8 mouse cellular contexts compared by ENCODE assay signal in the genomic region with DNA sequence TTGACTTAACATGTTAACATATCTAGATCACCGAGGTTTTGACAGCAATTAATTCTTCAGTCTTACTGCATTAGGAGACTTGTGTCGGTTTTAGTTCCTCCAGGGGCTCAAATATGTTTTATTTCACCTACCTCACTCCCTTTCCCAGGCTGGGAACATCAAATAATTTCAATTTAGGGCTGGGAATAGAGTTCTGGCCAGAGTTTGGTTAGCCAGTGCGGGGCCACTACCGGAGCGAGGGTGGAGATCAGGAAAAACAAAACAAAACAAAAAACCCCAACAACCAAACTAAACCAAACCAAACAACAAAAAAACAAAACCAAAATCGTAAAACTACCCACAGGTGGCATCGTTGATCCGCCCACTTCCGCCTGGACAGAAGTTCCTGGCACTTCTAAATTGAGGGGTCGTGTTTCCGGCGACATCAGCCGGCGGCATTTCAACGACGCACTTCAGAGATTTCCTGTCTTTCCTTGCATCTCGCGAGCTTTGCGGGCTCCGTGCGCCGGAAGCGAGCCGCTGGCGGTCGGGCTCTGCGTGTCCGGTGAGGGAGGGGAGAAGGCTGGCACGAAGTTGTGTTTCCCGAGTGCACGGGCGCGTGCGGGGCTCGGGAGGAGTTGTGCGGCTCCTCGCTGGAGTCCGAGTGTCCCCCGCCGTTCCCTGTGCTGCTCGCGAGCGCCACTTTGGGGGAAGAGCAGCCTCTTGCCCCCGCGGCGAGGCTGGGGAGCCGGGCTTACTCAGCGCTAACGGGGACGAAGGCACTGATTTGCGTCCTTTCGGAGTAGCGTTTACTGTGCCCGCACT. TPM values are rescaled to one million over a fixed set of nuclear protein-coding genes. Genes with fewer than 3 reads are reported as not detected.
DNase-seq lines count a peak whose midpoint lies in the region; ATAC-seq and TF ChIP-seq lines count a peak whose summit lies in the region.

A gene (plus strand): TSS at position 437 of the 804 bp plus-strand sequence.

- under 1% methylated on average over 54 of the region's 54 CpGs for WGBS in cerebellum, adult 2 months
- under 1% methylated on average over 54 of the region's 54 CpGs for WGBS in forebrain, postnatal 0 days
- 2% methylated on average over 54 of the region's 54 CpGs for WGBS in lung, embryonic 15.5 days

- H3K9me3 ChIP-seq in MEL (replicated peaks; ENCODE audit: insufficient read depth, low read length), result no peaks in the 10 kb centered on the region
- no peaks in the 10 kb centered on the region for H3K9me3 ChIP-seq in forebrain, postnatal 0 days (ENCODE audit: low read length)
- no peaks in the 10 kb centered on the region for H3K9me3 ChIP-seq in lung, embryonic 15.5 days

- no peaks in the 10 kb centered on the region; a peak in 1 of 4 replicates for H3K27me3 ChIP-seq in MEL (ENCODE audit: control insufficient read depth in 1 of 2, insufficient read depth in 2 of 2, low read length in 2 of 2)
- no peaks in the 10 kb centered on the region for H3K27me3 ChIP-seq in cerebellum, adult 2 months (ENCODE audit: control insufficient read depth, insufficient read depth, low read length)
- no peaks in the 10 kb centered on the region for H3K27me3 ChIP-seq in forebrain, postnatal 0 days (ENCODE audit: insufficient read depth, low read length)
- no peaks in the 10 kb centered on the region for H3K27me3 ChIP-seq in lung, embryonic 15.5 days

- DNase-seq in MEL (ENCODE audit: low read depth, low spot score), result peak; percentile 97
- peak; percentile 92 for DNase-seq in cerebellum, adult 2 months
- peak; percentile 96 for DNase-seq in forebrain, postnatal 0 days
- peak; percentile 93 for DNase-seq in heart, postnatal 4 days
- DNase-seq in layer of hippocampus, adult 8-10 months (ENCODE audit: low spot score in 2 of 2), result peak; percentile 84 to 90
- DNase-seq in ovary, adult 18-20 months (ENCODE audit: low spot score), result peak; percentile 88
- DNase-seq in thymus, postnatal 0 days (ENCODE audit: low spot score), result peak; percentile 97

- TF ChIP-seq RAD21 in MEL (IDR thresholded peaks at IDR 0.05; ENCODE audit: low read depth, low read length), result no peak

- TF ChIP-seq CTCF in MEL (IDR thresholded peaks at IDR 0.05 in 2 of 3, conservative IDR thresholded peaks at IDR 0.05 in 1 of 3; ENCODE audit: control insufficient read depth in 1 of 3, insufficient read depth in 1 of 3, low read depth in 2 of 3, low read length in 3 of 3, poor library complexity in 1 of 3, severe bottlenecking in 1 of 3), result no peak
- TF ChIP-seq CTCF in cerebellum, adult 2 months (IDR thresholded peaks at IDR 0.05; ENCODE audit: borderline replicate concordance, insufficient read depth, low read depth, low read length), result no peak
- TF ChIP-seq CTCF in forebrain, postnatal 0 days (IDR thresholded peaks at IDR 0.05; ENCODE audit: low read depth), result peak; percentile 40; the same call in 1 of the 2 replicates

- TF ChIP-seq POLR2A in MEL (IDR thresholded peaks at IDR 0.05; ENCODE audit: control insufficient read depth in 1 of 2, insufficient read depth in 1 of 2, low read depth in 1 of 2, low read length in 2 of 2, poor library complexity in 1 of 2), result peak; percentile 93 to 96
- TF ChIP-seq POLR2A in cerebellum, adult 2 months (IDR thresholded peaks at IDR 0.05; ENCODE audit: borderline replicate concordance, insufficient read depth, low read length), result peak; percentile 90

- TF ChIP-seq EP300 in MEL (IDR thresholded peaks at IDR 0.05; ENCODE audit: low read depth in 1 of 2, low read length in 2 of 2), result no peak

- H3K27ac ChIP-seq in MEL (ENCODE audit: control insufficient read depth, low read depth, low read length), result peak within 1 kb of the TSS; percentile 69
- peak within 1 kb of the TSS; percentile 67 for H3K27ac ChIP-seq in cerebellum, adult 2 months (ENCODE audit: insufficient read depth, low read length)
- H3K27ac ChIP-seq in forebrain, postnatal 0 days (ENCODE audit: low read depth, low read length), result peak within 1 kb of the TSS; percentile 94
- peak within 1 kb of the TSS; percentile 95 for H3K27ac ChIP-seq in lung, embryonic 15.5 days

- ATAC-seq in forebrain, postnatal 0 days, result peak; percentile 99
- peak; percentile 94 for ATAC-seq in lung, embryonic 15.5 days (ENCODE audit: borderline replicate concordance, extremely low read depth, low FRiP score, low TSS enrichment)

- H3K36me3 ChIP-seq in MEL (ENCODE audit: control insufficient read depth in 1 of 2, insufficient read depth in 2 of 2, low read length in 2 of 2), result peaks cover 0 to 6% of the 10 kb centered on the region in 2 experiments; a peak in 3 of 4 replicates
- peaks cover 16% of the 10 kb centered on the region for H3K36me3 ChIP-seq in forebrain, postnatal 0 days (ENCODE audit: insufficient read depth)
- H3K36me3 ChIP-seq in lung, embryonic 15.5 days, result peaks cover 29% of the 10 kb centered on the region

- H3K9ac ChIP-seq in MEL (ENCODE audit: control insufficient read depth, low read depth, low read length, poor library complexity, severe bottlenecking), result peak within 1 kb of the TSS; percentile 86
- peak within 1 kb of the TSS; percentile 88 for H3K9ac ChIP-seq in forebrain, postnatal 0 days
- peak within 1 kb of the TSS; percentile 85 for H3K9ac ChIP-seq in lung, embryonic 15.5 days

- peak within 1 kb of the TSS; percentile 61 to 81 for H3K4me3 ChIP-seq in MEL (ENCODE audit: control insufficient read depth in 1 of 2, insufficient read depth in 1 of 2, low read depth in 2 of 2, low read length in 2 of 2)
- H3K4me3 ChIP-seq in cerebellum, adult 2 months (replicated peaks; ENCODE audit: insufficient read depth, low read depth, low read length), result peak within 1 kb of the TSS; percentile 62
- H3K4me3 ChIP-seq in forebrain, postnatal 0 days (ENCODE audit: low read depth, low read length), result peak within 1 kb of the TSS; percentile 84
- peak within 1 kb of the TSS; percentile 69 for H3K4me3 ChIP-seq in lung, embryonic 15.5 days

- peaks cover 0 to 10% of the 10 kb centered on the region in 2 experiments; a peak in 2 of 4 replicates for H3K4me1 ChIP-seq in MEL (ENCODE audit: control insufficient read depth in 1 of 2, insufficient read depth in 2 of 2, low read length in 2 of 2)
- H3K4me1 ChIP-seq in cerebellum, adult 2 months (ENCODE audit: control insufficient read depth, insufficient read depth, low read length), result no peaks in the 10 kb centered on the region; the same call in 1 of the 2 replicates
- H3K4me1 ChIP-seq in forebrain, postnatal 0 days (ENCODE audit: insufficient read depth), result peaks cover 5% of the 10 kb centered on the region; the same call in 1 of the 2 replicates
- peaks cover 4% of the 10 kb centered on the region for H3K4me1 ChIP-seq in lung, embryonic 15.5 days

- peaks cover 11% of the 10 kb centered on the region for H3K79me2 ChIP-seq in MEL (ENCODE audit: control insufficient read depth, insufficient read depth, low read length, poor library complexity)

- peak within 1 kb of the TSS; percentile 63 for H3K4me2 ChIP-seq in forebrain, postnatal 0 days (ENCODE audit: low read depth)
- H3K4me2 ChIP-seq in lung, embryonic 15.5 days, result peak within 1 kb of the TSS; percentile 71

TF ChIP-seq in MEL, 35 proteins besides CTCF, POLR2A, EP300 and RAD21 (continues in another document):
- TF ChIP-seq MAZ (IDR thresholded peaks at IDR 0.05; ENCODE audit: low read depth, low read length), result no peak
- TF ChIP-seq MYC (IDR thresholded peaks at IDR 0.05; ENCODE audit: low read depth, low read length), result peak; percentile 57; the same call in 1 of the 2 replicates
- peak; percentile 97 for TF ChIP-seq HCFC1 (IDR thresholded peaks at IDR 0.05; ENCODE audit: low read depth, low read length)
- TF ChIP-seq E2F4 (IDR thresholded peaks at IDR 0.05; ENCODE audit: borderline replicate concordance, low read depth, low read length), result no peak
- TF ChIP-seq TAL1 (IDR thresholded peaks at IDR 0.05; ENCODE audit: low read length), result no peak
- TF ChIP-seq CHD2 (IDR thresholded peaks at IDR 0.05; ENCODE audit: low read length), result peak; percentile 100
- no peak for TF ChIP-seq UBTF (IDR thresholded peaks at IDR 0.05; ENCODE audit: borderline replicate concordance, insufficient read depth, low read depth, low read length)
- peak; percentile 74 for TF ChIP-seq ZKSCAN1 (IDR thresholded peaks at IDR 0.05; ENCODE audit: low read depth, low read length)
- no peak for TF ChIP-seq SMC3 (IDR thresholded peaks at IDR 0.05; ENCODE audit: low read depth, low read length)
- no peak for TF ChIP-seq USF2 (IDR thresholded peaks at IDR 0.05; ENCODE audit: borderline replicate concordance in 1 of 2, insufficient read depth in 1 of 2, low read depth in 1 of 2, low read length in 2 of 2)
- TF ChIP-seq NRF1 (IDR thresholded peaks at IDR 0.05; ENCODE audit: insufficient read depth, low read depth, low read length, poor library complexity, severe bottlenecking), result no peak
- peak; percentile 72 for TF ChIP-seq ZMIZ1 (IDR thresholded peaks at IDR 0.05; ENCODE audit: low read depth, low read length)
- no peak for TF ChIP-seq POLR2AphosphoS5 (IDR thresholded peaks at IDR 0.05; ENCODE audit: borderline replicate concordance, low read depth, low read length)
- TF ChIP-seq RCOR1 (IDR thresholded peaks at IDR 0.05; ENCODE audit: low read depth, low read length), result 0 out of 2 replicates have a peak, but pooled peaks have one; percentile 5
- peak; percentile 74 for TF ChIP-seq KAT2A (conservative IDR thresholded peaks at IDR 0.05; ENCODE audit: low read depth, low read length)
- no peak for TF ChIP-seq ZC3H11A (IDR thresholded peaks at IDR 0.05; ENCODE audit: low read depth, low read length)
- no peak for TF ChIP-seq JUND (IDR thresholded peaks at IDR 0.05; ENCODE audit: low read depth, low read length)
- peak; percentile 87 for TF ChIP-seq TBP (IDR thresholded peaks at IDR 0.05; ENCODE audit: low read depth, low read length)
- peak; percentile 93 for TF ChIP-seq SIN3A (IDR thresholded peaks at IDR 0.05; ENCODE audit: low read length)
- no peak for TF ChIP-seq ZNF384 (IDR thresholded peaks at IDR 0.05; ENCODE audit: low read depth, low read length)
- no peak for TF ChIP-seq GABPA (IDR thresholded peaks at IDR 0.05; ENCODE audit: low read depth, low read length)
- TF ChIP-seq USF1 (IDR thresholded peaks at IDR 0.05; ENCODE audit: low read depth, low read length), result no peak

RNA-seq across cellular contexts. Expression of the gene that starts here (rescaled TPM):
- total RNA-seq in MEL (2012; rRNA removed), result 97.2 and 99.2 TPM in 2 replicates
- 10 to 100 TPM in 1 of 2 experiments, not detected in 1; 91.7 TPM for polyA plus RNA-seq in MEL (2012; ENCODE audit: insufficient read depth in 1 of 2, insufficient read length in 2 of 2, low read depth in 1 of 2, low replicate concordance in 2 of 2, missing spikeins in 1 of 2)
- polyA plus RNA-seq in cerebellum, adult 2 months (2012; rRNA removed), result 44.5 and 47.0 TPM in 2 replicates
- 25.3 and 29.9 TPM in 2 replicates for total RNA-seq in forebrain, postnatal 0 days (2014; rRNA removed)
- 77.2 and 83.1 TPM in 2 replicates for polyA plus RNA-seq in forebrain, postnatal 0 days (2015; fragmentation: Nextera tagmentation; extraction: Ambion mirVana)
- total RNA-seq in heart, postnatal 4 days (2021), result 10 to 100 TPM; 37.5 to 39.9 TPM
- total RNA-seq in layer of hippocampus, adult 8-10 months (2022), result 10 to 100 TPM; 26.2 to 35.5 (median 32.6) TPM
- polyA plus RNA-seq in lung, embryonic 15.5 days (2015; fragmentation: Nextera tagmentation; extraction: Ambion mirVana), result 133 and 134 TPM in 2 replicates
- polyA plus RNA-seq in thymus, postnatal 0 days (2015; fragmentation: Nextera tagmentation; extraction: Ambion mirVana), result 190 and 207 TPM in 2 replicates

Comparison
In these comparisons a context has a peak if more than half of its experiments do, and no peak if none do; other contexts are left out.
1. Peak in every context shown above with its lines: DNase-seq, ATAC-seq, H3K4me3 ChIP-seq and H3K27ac ChIP-seq.